Mouse (Mus musculus) left cerebral cortex, postnatal 4 days (tissue): ENCODE results near the gene Tex47. TPM values are rescaled to one million over a fixed set of nuclear protein-coding genes. Genes with fewer than 3 reads are reported as not detected.

Experiments
- DNase-seq: peaks from one replicate; pipeline ENCODE4 v3.0.0-alpha.2; 2022
- intact Hi-C: fragments of 180-260 bp; cut with DNase I; formaldehyde crosslinking; loops from one replicate; pipeline ENCODE4 v1.15.1; 2025
- total RNA-seq, 2 experiments: library from RNA; stranded (reverse); gene quantifications; 2 replicates each; pipeline ENCODE4 v1.2.3; 2021

Tex47 gene
- not detected for total RNA-seq

- intact Hi-C loops = no loop called here
- no peak for DNase-seq
These were observed at the start of gene Tex47 for GRCm38 (mm10) chr5:7303819-7304218. Gene Tex47, plus strand, starts transcription at chr5:7304119.

GRCm38 (mm10) chr5:7276659-7277455 lies 27.1 kb upstream of the Tex47 start:
- DNase-seq = no peak

DNA sequence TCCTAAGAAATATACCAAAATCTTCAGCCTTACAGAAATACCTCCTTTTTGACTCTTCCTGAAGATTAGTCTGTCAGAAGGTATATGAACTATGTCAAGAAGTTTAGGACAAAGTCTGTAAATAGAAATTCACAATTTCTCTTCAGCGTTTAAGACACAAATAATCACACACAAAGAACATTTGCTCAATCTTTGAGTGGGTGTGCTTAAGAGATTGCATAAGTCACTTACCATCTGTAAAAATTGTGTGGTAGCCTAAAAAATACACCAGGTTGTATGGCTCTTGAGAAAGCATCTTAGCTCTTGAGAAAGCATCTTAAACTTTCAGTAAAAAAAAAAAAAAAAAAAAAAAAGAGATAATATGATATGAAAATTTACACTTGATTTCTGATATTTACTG lies 19.6 kb upstream of the Tex47 start:
- intact Hi-C loops = no loop called here
- no peak for DNase-seq

More at GRCm38 (mm10) chr5:7276659-7277455, 27.1 kb upstream of the Tex47 start:
- intact Hi-C loops = no loop called here

- no peak for DNase-seq
- intact Hi-C loops = no loop called here
These were observed 950 bp upstream of the Tex47 start for GRCm38 (mm10) chr5:7302969-7303368.

- intact Hi-C loops = no loop called here
- DNase-seq = no peak
These were observed 21.7 kb downstream of the Tex47 start for GRCm38 (mm10) chr5:7325594-7325993.

GRCm38 (mm10) chr5:7344145-7345010 lies 40.5 kb downstream of the Tex47 start, which contains the start of gene Zfp804b:
Gene Zfp804b, minus strand, starts transcription at chr5:7344756.
- DNase-seq = peak; percentile 64
- intact Hi-C loops = no loop called here

DNA sequence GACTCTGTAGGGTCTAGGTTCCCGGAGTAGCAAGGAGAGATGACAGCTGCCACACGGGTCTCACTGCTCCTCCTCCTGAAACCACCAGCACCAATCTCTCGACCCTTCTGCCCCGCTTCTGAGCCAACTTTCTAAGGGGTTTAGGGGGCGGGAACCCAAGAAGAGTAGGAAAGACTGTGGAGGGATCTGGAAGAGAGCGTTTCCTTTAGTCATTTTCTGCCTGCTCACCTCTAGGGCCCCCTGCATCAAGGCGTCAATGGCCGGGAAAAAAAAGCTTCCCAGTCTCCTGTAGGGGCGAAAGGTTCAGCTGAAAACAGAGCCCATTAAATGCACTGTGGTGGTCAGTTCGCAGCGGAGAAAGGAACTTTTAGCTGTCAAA lies 41.1 kb downstream of the Tex47 start:
- intact Hi-C loops = no loop called here
- DNase-seq = no peak

Other genes starting within 250 kb of the Tex47 start
- gene Zfp804b, start 40.6 kb downstream of the Tex47 start, total RNA-seq = 1 to 10 TPM; 3.1 to 3.7 TPM